Mouse (Mus musculus): Measurements from ENCODE around the gene Ercc5. TPM values are rescaled to one million over a fixed set of nuclear protein-coding genes. Genes with fewer than 3 reads are reported as not detected.

Ercc5 gene
- polyA plus RNA-seq, 1 experiment from 2014 or later, result 13.7 TPM

GRCm38 (mm10) chr1:44178086-44178485 lies 30.5 kb downstream of the Ercc5 start:
- WGBS, result 97% methylated on average over 5 of the region's 5 CpGs
- no peak for ATAC-seq (ENCODE audit: insufficient number of reproducible peaks, insufficient read depth, low FRiP score, low read depth)
- H3K4me1 ChIP-seq (ENCODE audit: control insufficient read depth in 2 of 2, insufficient read depth in 2 of 2, low read length in 2 of 2), result no peaks in the 10 kb centered on the region
- peaks cover 78% of the 10 kb centered on the region for H3K36me3 ChIP-seq (ENCODE audit: control insufficient read depth, insufficient read depth, low read length)
- no peak overlapping the region for H3K4me2 ChIP-seq (ENCODE audit: low read length)
- no peaks in the 10 kb centered on the region for H3K9me3 ChIP-seq (ENCODE audit: control insufficient read depth, low read length)
- no peaks in the 10 kb centered on the region for H3K27me3 ChIP-seq (ENCODE audit: control insufficient read depth, insufficient read depth, low read length)
- no peak overlapping the region for H3K4me3 ChIP-seq (ENCODE audit: control insufficient read depth in 1 of 2, insufficient read depth in 1 of 2, low read depth in 1 of 2, low read length in 2 of 2)
- H3K9ac ChIP-seq (ENCODE audit: low read length), result no peak overlapping the region
- H3K27ac ChIP-seq (replicated peaks in 1 of 2; ENCODE audit: control insufficient read depth in 1 of 2, insufficient read depth in 1 of 2, low read depth in 2 of 2, low read length in 2 of 2), result no peak overlapping the region

GRCm38 (mm10) chr1:44186396-44186795 lies 38.9 kb downstream of the Ercc5 start:
- no peaks in the 10 kb centered on the region for H3K4me1 ChIP-seq (ENCODE audit: control insufficient read depth in 2 of 2, insufficient read depth in 2 of 2, low read length in 2 of 2)
- no peak overlapping the region for H3K27ac ChIP-seq (replicated peaks in 1 of 2; ENCODE audit: control insufficient read depth in 1 of 2, insufficient read depth in 1 of 2, low read depth in 2 of 2, low read length in 2 of 2)
- no peaks in the 10 kb centered on the region for H3K9me3 ChIP-seq (ENCODE audit: control insufficient read depth, low read length)
- H3K9ac ChIP-seq (ENCODE audit: low read length), result no peak overlapping the region
- H3K36me3 ChIP-seq (ENCODE audit: control insufficient read depth, insufficient read depth, low read length), result peaks cover 7% of the 10 kb centered on the region
- H3K27me3 ChIP-seq (ENCODE audit: control insufficient read depth, insufficient read depth, low read length), result no peaks in the 10 kb centered on the region
- no peak overlapping the region for H3K4me2 ChIP-seq (ENCODE audit: low read length)
- no peak for ATAC-seq (ENCODE audit: insufficient number of reproducible peaks, insufficient read depth, low FRiP score, low read depth)
- no peak overlapping the region for H3K4me3 ChIP-seq (ENCODE audit: control insufficient read depth in 1 of 2, insufficient read depth in 1 of 2, low read depth in 1 of 2, low read length in 2 of 2)

GRCm38 (mm10) chr1:44198273-44199171 lies 51.0 kb downstream of the Ercc5 start:
- Histone ChIP-seq H3K9me3 (ENCODE audit: control insufficient read depth, low read length) (no peaks in the 10 kb centered on the region), H3K27me3 (ENCODE audit: control insufficient read depth, insufficient read depth, low read length) (peaks cover 4% of the 10 kb centered on the region; the same call in 1 of the 2 replicates), H3K36me3 (ENCODE audit: control insufficient read depth, insufficient read depth, low read length) (no peaks in the 10 kb centered on the region), H3K4me3 (ENCODE audit: control insufficient read depth in 1 of 2, insufficient read depth in 1 of 2, low read depth in 1 of 2, low read length in 2 of 2) (peak overlapping the region; percentile 49 to 50), H3K27ac (replicated peaks in 1 of 2; ENCODE audit: control insufficient read depth in 1 of 2, insufficient read depth in 1 of 2, low read depth in 2 of 2, low read length in 2 of 2) (no peak overlapping the region), H3K9ac (ENCODE audit: low read length) (peak overlapping the region; percentile 66), H3K4me1 (ENCODE audit: control insufficient read depth in 2 of 2, insufficient read depth in 2 of 2, low read length in 2 of 2) (0 out of 4 replicates have a peak, but pooled peaks cover 0 to 4% of the 10 kb centered on the region in 2 experiments), H3K4me2 (ENCODE audit: low read length) (peak overlapping the region; percentile 94)
- ATAC-seq (ENCODE audit: insufficient number of reproducible peaks, insufficient read depth, low FRiP score, low read depth), result no peak
- 15% methylated on average over 47 of the region's 47 CpGs for WGBS

GRCm38 (mm10) chr1:44202876-44203275 lies 55.3 kb downstream of the Ercc5 start:
- 86% methylated on average over 15 of the region's 15 CpGs for WGBS
- ATAC-seq (ENCODE audit: insufficient number of reproducible peaks, insufficient read depth, low FRiP score, low read depth), result no peak
- Histone ChIP-seq H3K36me3 (ENCODE audit: control insufficient read depth, insufficient read depth, low read length) (no peaks in the 10 kb centered on the region), H3K9me3 (ENCODE audit: control insufficient read depth, low read length) (no peaks in the 10 kb centered on the region), H3K4me1 (ENCODE audit: control insufficient read depth in 2 of 2, insufficient read depth in 2 of 2, low read length in 2 of 2) (0 out of 4 replicates have a peak, but pooled peaks cover 0 to 4% of the 10 kb centered on the region in 2 experiments), H3K9ac (ENCODE audit: low read length) (no peak overlapping the region), H3K27me3 (ENCODE audit: control insufficient read depth, insufficient read depth, low read length) (peaks cover 4% of the 10 kb centered on the region; the same call in 1 of the 2 replicates), H3K27ac (replicated peaks in 1 of 2; ENCODE audit: control insufficient read depth in 1 of 2, insufficient read depth in 1 of 2, low read depth in 2 of 2, low read length in 2 of 2) (no peak overlapping the region), H3K4me2 (ENCODE audit: low read length) (no peak overlapping the region), H3K4me3 (ENCODE audit: control insufficient read depth in 1 of 2, insufficient read depth in 1 of 2, low read depth in 1 of 2, low read length in 2 of 2) (no peak overlapping the region)

GRCm38 (mm10) chr1:44214443-44214842 lies 66.9 kb downstream of the Ercc5 start:
- Histone ChIP-seq H3K27me3 (ENCODE audit: control insufficient read depth, insufficient read depth, low read length) (no peaks in the 10 kb centered on the region), H3K4me2 (ENCODE audit: low read length) (no peak overlapping the region), H3K9ac (ENCODE audit: low read length) (no peak overlapping the region), H3K4me1 (ENCODE audit: control insufficient read depth in 2 of 2, insufficient read depth in 2 of 2, low read length in 2 of 2) (peaks cover 0 to 13% of the 10 kb centered on the region in 2 experiments; a peak in 2 of 4 replicates), H3K36me3 (ENCODE audit: control insufficient read depth, insufficient read depth, low read length) (no peaks in the 10 kb centered on the region), H3K27ac (replicated peaks in 1 of 2; ENCODE audit: control insufficient read depth in 1 of 2, insufficient read depth in 1 of 2, low read depth in 2 of 2, low read length in 2 of 2) (no peak overlapping the region), H3K4me3 (ENCODE audit: control insufficient read depth in 1 of 2, insufficient read depth in 1 of 2, low read depth in 1 of 2, low read length in 2 of 2) (no peak overlapping the region), H3K9me3 (ENCODE audit: control insufficient read depth, low read length) (no peaks in the 10 kb centered on the region)
- no peak for ATAC-seq (ENCODE audit: insufficient number of reproducible peaks, insufficient read depth, low FRiP score, low read depth)
- WGBS, result 64% methylated on average over 2 of the region's 2 CpGs

- Histone ChIP-seq H3K9me3 (ENCODE audit: control insufficient read depth, low read length) (no peaks in the 10 kb centered on the region), H3K4me3 (ENCODE audit: control insufficient read depth in 1 of 2, insufficient read depth in 1 of 2, low read depth in 1 of 2, low read length in 2 of 2) (no peak overlapping the region), H3K9ac (ENCODE audit: low read length) (no peak overlapping the region), H3K4me2 (ENCODE audit: low read length) (no peak overlapping the region), H3K27me3 (ENCODE audit: control insufficient read depth, insufficient read depth, low read length) (no peaks in the 10 kb centered on the region), H3K36me3 (ENCODE audit: control insufficient read depth, insufficient read depth, low read length) (no peaks in the 10 kb centered on the region), H3K4me1 (ENCODE audit: control insufficient read depth in 2 of 2, insufficient read depth in 2 of 2, low read length in 2 of 2) (peaks cover 0 to 13% of the 10 kb centered on the region in 2 experiments; a peak in 2 of 4 replicates), H3K27ac (replicated peaks in 1 of 2; ENCODE audit: control insufficient read depth in 1 of 2, insufficient read depth in 1 of 2, low read depth in 2 of 2, low read length in 2 of 2) (peak overlapping the region in 1 of 2 experiments; percentile 55; a peak in 1 of 4 replicates)
- WGBS, result 43% methylated on average over 2 of the region's 2 CpGs
- ATAC-seq (ENCODE audit: insufficient number of reproducible peaks, insufficient read depth, low FRiP score, low read depth), result no peak
Observed at GRCm38 (mm10) chr1:44216352-44217116, 69.0 kb downstream of the Ercc5 start.

- WGBS, result 44% methylated on average over 2 of the region's 2 CpGs
- Histone ChIP-seq H3K36me3 (ENCODE audit: control insufficient read depth, insufficient read depth, low read length) (no peaks in the 10 kb centered on the region), H3K9me3 (ENCODE audit: control insufficient read depth, low read length) (no peaks in the 10 kb centered on the region), H3K4me3 (ENCODE audit: control insufficient read depth in 1 of 2, insufficient read depth in 1 of 2, low read depth in 1 of 2, low read length in 2 of 2) (no peak overlapping the region), H3K27ac (replicated peaks in 1 of 2; ENCODE audit: control insufficient read depth in 1 of 2, insufficient read depth in 1 of 2, low read depth in 2 of 2, low read length in 2 of 2) (no peak overlapping the region), H3K4me2 (ENCODE audit: low read length) (no peak overlapping the region), H3K9ac (ENCODE audit: low read length) (no peak overlapping the region), H3K27me3 (ENCODE audit: control insufficient read depth, insufficient read depth, low read length) (no peaks in the 10 kb centered on the region), H3K4me1 (ENCODE audit: control insufficient read depth in 2 of 2, insufficient read depth in 2 of 2, low read length in 2 of 2) (peaks cover 0 to 13% of the 10 kb centered on the region in 2 experiments; a peak in 2 of 4 replicates)
- no peak for ATAC-seq (ENCODE audit: insufficient number of reproducible peaks, insufficient read depth, low FRiP score, low read depth)
Observed at GRCm38 (mm10) chr1:44217118-44217517, 69.6 kb downstream of the Ercc5 start.
